Mouse (Mus musculus) liver, embryonic 16.5 days (tissue): ENCODE data around the gene Clk2. TPM values are rescaled to one million over a fixed set of nuclear protein-coding genes. Genes with fewer than 3 reads are reported as not detected.
"Not testable (repeated sequence)": the region's sequence is repeated elsewhere in the genome, so short reads cannot be mapped to it uniquely, and the experiment has no call there.

Experiments
- ATAC-seq: fragments of 200-750 bp; cut with Nextera tagmentation; 2 replicates; pipeline ENCODE4 v1.8.0; 2017; ENCODE audit warnings: low read depth, mild to moderate bottlenecking, moderate number of reproducible peaks, moderate library complexity
- H3K27ac ChIP-seq: fragments of 300-500 bp; sonication (generic); 2 replicates; pipeline ENCODE4 v1.5.1; 2014; ENCODE audit warnings: mild to moderate bottlenecking, low read length
- H3K27me3 ChIP-seq: fragments of 300-500 bp; sonication (generic); 2 replicates; pipeline ENCODE4 v1.6.1; 2014; ENCODE audit warnings: low read depth, low read length, mixed read lengths; ENCODE audit not compliant: control insufficient read depth, insufficient read depth
- H3K36me3 ChIP-seq: fragments of 300-500 bp; sonication (generic); 2 replicates; pipeline ENCODE4 v1.6.1; 2014; ENCODE audit warnings: mild to moderate bottlenecking; ENCODE audit not compliant: control insufficient read depth, insufficient read depth
- H3K4me1 ChIP-seq: fragments of 300-500 bp; sonication (generic); 2 replicates; pipeline ENCODE4 v1.6.1; 2014; ENCODE audit warnings: low read depth, low read length, mixed read lengths; ENCODE audit not compliant: control insufficient read depth
- H3K4me2 ChIP-seq: fragments of 300-500 bp; sonication (generic); 2 replicates; pipeline ENCODE4 v1.6.1; 2014; ENCODE audit warnings: low read depth, low read length, mixed read lengths
- H3K4me3 ChIP-seq: fragments of 300-500 bp; sonication (generic); 2 replicates; pipeline ENCODE4 v1.5.1; 2014; ENCODE audit warnings: low read depth, mild to moderate bottlenecking, low read length
- H3K9ac ChIP-seq: fragments of 300-500 bp; sonication (generic); 2 replicates; pipeline ENCODE4 v1.6.1; 2014; ENCODE audit warnings: low read depth, low read length
- H3K9me3 ChIP-seq: fragments of 300-500 bp; sonication (generic); replicated peaks from 2 replicates; pipeline ENCODE4 v1.6.1; 2016; ENCODE audit warnings: low read length; ENCODE audit not compliant: control insufficient read depth
- WGBS: fragments of 180-500 bp; shearing (Covaris S2); extraction: QIAGEN DNeasy Blood & Tissue Kit; methylation state at CpG from one replicate; pipeline ENCODE4 v1.1.7; 2014; ENCODE audit not compliant: insufficient replicate concordance; 5-methylcytosine and 5-hydroxymethylcytosine counted together
- polyA plus RNA-seq: library from polyadenylated mRNA; unstranded; fragments of >200 nt; fragmentation: Nextera tagmentation; extraction: Ambion mirVana; gene quantifications from 2 replicates; pipeline ENCODE4 v1.2.1, GENCODE M21; 2015

Gene Clk2
- polyA plus RNA-seq, 1 experiment from 2014 or later, result 8.4 TPM

GRCm38 (mm10) chr3:89152084-89152835, 12.3 kb upstream of the Clk2 start:
- no peak for ATAC-seq
- 38% methylated on average over 17 of the region's 17 CpGs for WGBS
- H3K27ac ChIP-seq, result no peak overlapping the region
- H3K4me1 ChIP-seq, result peaks cover 31% of the 10 kb centered on the region
- no peak overlapping the region for H3K4me2 ChIP-seq
- no peaks in the 10 kb centered on the region for H3K9me3 ChIP-seq
- peaks cover 10% of the 10 kb centered on the region for H3K27me3 ChIP-seq
- no peaks in the 10 kb centered on the region for H3K36me3 ChIP-seq
- no peak overlapping the region for H3K9ac ChIP-seq
- H3K4me3 ChIP-seq, result no peak overlapping the region

- Histone ChIP-seq H3K9me3 (no peaks in the 10 kb centered on the region), H3K4me2 (no peak overlapping the region), H3K36me3 (no peaks in the 10 kb centered on the region), H3K27me3 (peaks cover 25% of the 10 kb centered on the region), H3K4me3 (no peak overlapping the region), H3K9ac (no peak overlapping the region), H3K27ac (no peak overlapping the region), H3K4me1 (peaks cover 20% of the 10 kb centered on the region)
- ATAC-seq, result no peak
- 52% methylated on average over 8 of the region's 8 CpGs for WGBS
Measured at GRCm38 (mm10) chr3:89156951-89157350, 7.6 kb upstream of the Clk2 start.

GRCm38 (mm10) chr3:89158651-89159050, 5.9 kb upstream of the Clk2 start:
- peaks cover 25% of the 10 kb centered on the region for H3K27me3 ChIP-seq
- no peak overlapping the region for H3K27ac ChIP-seq
- no peak overlapping the region for H3K4me3 ChIP-seq
- no peak for ATAC-seq
- no peaks in the 10 kb centered on the region for H3K9me3 ChIP-seq
- H3K36me3 ChIP-seq, result no peaks in the 10 kb centered on the region
- H3K9ac ChIP-seq, result no peak overlapping the region
- WGBS, result 16% methylated on average over 7 of the region's 7 CpGs
- H3K4me2 ChIP-seq, result no peak overlapping the region
- peaks cover 13% of the 10 kb centered on the region for H3K4me1 ChIP-seq

DNA sequence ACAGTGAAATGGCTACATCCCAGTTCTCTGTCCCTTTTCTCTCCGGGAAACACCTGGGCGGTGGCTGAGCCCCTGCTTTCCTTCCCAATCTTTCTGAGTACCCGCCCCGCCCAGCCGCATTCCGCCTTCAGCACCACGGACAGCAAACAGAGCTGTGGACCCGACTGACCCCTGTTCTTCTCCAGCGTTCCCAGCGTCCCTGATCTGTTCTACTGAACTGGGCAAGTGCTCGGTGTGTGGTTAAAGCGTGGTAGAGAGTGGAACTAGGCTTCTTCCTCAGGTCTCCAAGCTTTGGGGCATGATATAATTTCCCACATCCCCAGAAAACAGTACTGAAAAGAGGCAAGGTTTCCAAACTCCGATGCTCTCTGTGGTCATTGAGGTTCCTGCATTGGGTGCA, 5.4 kb upstream of the Clk2 start:
- ATAC-seq, result peak; percentile 27; the same call in 1 of the 2 replicates
- H3K9me3 ChIP-seq, result no peaks in the 10 kb centered on the region
- no peak overlapping the region for H3K9ac ChIP-seq
- H3K4me1 ChIP-seq, result peaks cover 18% of the 10 kb centered on the region
- H3K4me2 ChIP-seq, result peak overlapping the region; percentile 99
- no peaks in the 10 kb centered on the region for H3K36me3 ChIP-seq
- H3K27ac ChIP-seq, result no peak overlapping the region
- peaks cover 25% of the 10 kb centered on the region for H3K27me3 ChIP-seq
- WGBS, result under 1% methylated on average over 13 of the region's 13 CpGs
- peak overlapping the region; percentile 66 for H3K4me3 ChIP-seq

DNA sequence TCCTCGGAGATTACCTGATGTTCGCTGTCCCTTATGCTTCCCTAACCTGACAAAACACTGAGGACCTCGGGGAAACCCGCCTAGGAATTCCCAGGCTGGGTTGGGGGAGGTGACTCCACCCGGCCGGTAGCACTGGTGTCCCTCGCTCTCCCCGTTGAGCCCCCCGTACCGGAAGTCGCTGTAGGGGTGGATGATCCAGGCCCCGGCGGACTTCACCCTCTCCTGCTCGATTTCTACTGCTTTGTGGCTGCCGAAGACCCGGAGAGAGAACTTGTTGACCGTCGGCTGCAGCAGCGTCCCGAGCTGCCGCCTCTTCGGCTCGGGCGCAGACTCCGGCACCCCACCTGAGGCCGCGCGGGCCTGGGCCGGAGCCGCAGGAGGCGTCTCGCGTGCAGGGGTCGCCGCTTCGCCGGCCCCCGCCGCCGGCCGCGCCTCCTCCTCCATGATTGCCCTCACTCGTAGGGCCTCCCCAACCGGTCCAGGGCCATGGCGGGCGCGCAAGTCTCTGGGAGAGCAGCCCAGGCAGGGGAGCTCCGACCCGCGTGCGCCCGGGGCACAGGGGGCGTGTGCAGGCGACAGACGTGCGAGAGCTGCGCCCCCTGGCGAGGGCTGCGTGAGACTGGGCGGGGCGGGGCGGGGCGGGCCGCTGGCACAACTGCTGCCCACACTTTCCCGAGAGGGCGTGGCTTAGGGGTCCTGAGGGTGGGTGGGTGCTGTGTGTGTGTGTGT, 4.8 kb upstream of the Clk2 start, which contains the start of gene Hcn3:
TSS of gene Hcn3 (minus strand) at position 581 of the 729 bp plus-strand sequence.
- peak within 1 kb of the TSS; percentile 66 for H3K4me3 ChIP-seq
- ATAC-seq, result no peak; the same call in 1 of the 2 replicates
- WGBS, result under 1% methylated on average over 64 of the region's 66 CpGs
- H3K9ac ChIP-seq, result peak within 1 kb of the TSS; percentile 53
- peak within 1 kb of the TSS; percentile 99 for H3K4me2 ChIP-seq
- H3K4me1 ChIP-seq, result peaks cover 18% of the 10 kb centered on the region
- H3K27ac ChIP-seq, result no peak within 1 kb of the TSS
- no peaks in the 10 kb centered on the region for H3K9me3 ChIP-seq
- H3K27me3 ChIP-seq, result peaks cover 25% of the 10 kb centered on the region
- H3K36me3 ChIP-seq, result no peaks in the 10 kb centered on the region

DNA sequence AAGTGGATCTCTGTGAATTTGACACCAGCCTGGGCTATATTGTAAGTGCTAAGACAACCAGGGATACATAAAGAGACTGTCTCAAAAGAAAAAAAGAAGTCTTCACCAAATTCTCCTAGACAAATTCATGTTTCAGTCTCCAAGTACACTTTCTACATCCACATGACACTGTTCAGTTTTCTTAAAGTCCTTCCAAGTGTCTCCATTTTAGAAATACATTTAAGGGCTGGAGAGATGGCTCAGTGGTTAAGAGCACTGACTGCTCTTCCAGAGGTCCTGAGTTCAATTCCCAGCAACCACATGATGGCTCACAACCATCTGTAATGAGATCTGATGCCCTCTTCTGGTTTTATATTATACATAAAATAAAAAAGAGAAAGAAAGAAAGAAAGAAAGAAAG, 3.4 kb upstream of the Clk2 start:
- H3K4me3 ChIP-seq, H3K9ac ChIP-seq, H3K27ac ChIP-seq, ATAC-seq, H3K4me2 ChIP-seq, H3K36me3 ChIP-seq, H3K9me3 ChIP-seq: not testable (repeated sequence)
- H3K27me3 ChIP-seq, result peaks cover 22% of the 10 kb centered on the region
- peaks cover 28% of the 10 kb centered on the region for H3K4me1 ChIP-seq

GRCm38 (mm10) chr3:89161786-89162185, 2.8 kb upstream of the Clk2 start:
- Histone ChIP-seq H3K4me3 (no peak overlapping the region), H3K27ac (no peak overlapping the region), H3K27me3 (peaks cover 22% of the 10 kb centered on the region), H3K4me2 (no peak overlapping the region), H3K9me3 (no peaks in the 10 kb centered on the region), H3K4me1 (peaks cover 33% of the 10 kb centered on the region), H3K36me3 (peaks cover under 1% of the 10 kb centered on the region; the same call in 1 of the 2 replicates), H3K9ac (no peak overlapping the region)
- 72% methylated on average over 4 of the region's 4 CpGs for WGBS
- no peak for ATAC-seq

GRCm38 (mm10) chr3:89163123-89163522, 1.5 kb upstream of the Clk2 start:
- no peak for ATAC-seq
- Histone ChIP-seq H3K4me3 (no peak overlapping the region), H3K36me3 (peaks cover 5% of the 10 kb centered on the region; the same call in 1 of the 2 replicates), H3K4me1 (peaks cover 34% of the 10 kb centered on the region), H3K4me2 (no peak overlapping the region), H3K27ac (no peak overlapping the region), H3K9me3 (no peaks in the 10 kb centered on the region), H3K9ac (no peak overlapping the region), H3K27me3 (peaks cover 19% of the 10 kb centered on the region)
- WGBS, result 60% methylated on average over 1 of the region's 1 CpGs
